Mouse (Mus musculus): ENCODE measurements around the gene Psme1. TPM values are rescaled to one million over a fixed set of nuclear protein-coding genes. Genes with fewer than 3 reads are reported as not detected.
A peak's percentile ranks its signal among the peaks of the same experiment; 100 is the strongest.

The Psme1 gene
- total and polyA plus RNA-seq, 3 experiments, result 85.9 to 205 TPM; not detected in 1

DNA sequence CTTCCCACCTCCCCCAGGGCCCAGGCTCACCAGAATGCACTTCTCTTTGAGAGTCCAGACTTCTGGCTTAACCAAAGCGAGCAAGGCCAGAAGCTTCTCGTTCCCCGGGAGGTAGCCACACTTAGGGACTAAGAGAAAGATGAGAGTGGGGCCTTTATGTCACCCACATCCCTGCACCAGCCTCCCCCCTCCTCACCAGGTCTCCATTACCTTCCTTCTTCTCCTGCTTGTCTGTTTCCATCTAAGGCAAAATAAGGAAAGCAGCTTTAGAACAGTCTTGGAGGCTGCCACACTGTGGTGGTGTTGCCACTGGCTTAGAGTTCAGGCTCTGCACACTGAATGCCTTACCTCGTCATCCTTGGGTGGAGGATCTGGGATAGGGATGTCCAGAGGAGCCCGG is 11.3 kb downstream of the Psme1 start:
- no peak overlapping the region for H3K27ac ChIP-seq (ENCODE audit: control insufficient read depth, low read depth, low read length)
- H3K36me3 ChIP-seq (ENCODE audit: control insufficient read depth in 1 of 2, insufficient read depth in 2 of 2, low read length in 2 of 2), result peaks cover 0 to 30% of the 10 kb centered on the region in 2 experiments; a peak in 2 of 4 replicates
- H3K79me2 ChIP-seq (ENCODE audit: control insufficient read depth, insufficient read depth, low read length, poor library complexity), result peaks cover 30% of the 10 kb centered on the region
- no peak for DNase-seq (ENCODE audit: low read depth, low spot score)
- H3K4me3 ChIP-seq (ENCODE audit: control insufficient read depth in 1 of 2, insufficient read depth in 1 of 2, low read depth in 2 of 2, low read length in 2 of 2), result no peak overlapping the region
- H3K4me1 ChIP-seq (ENCODE audit: control insufficient read depth in 1 of 2, insufficient read depth in 2 of 2, low read length in 2 of 2), result peaks cover 3 to 44% of the 10 kb centered on the region in 2 experiments
- H3K27me3 ChIP-seq (ENCODE audit: control insufficient read depth in 1 of 2, insufficient read depth in 2 of 2, low read length in 2 of 2), result no peaks in the 10 kb centered on the region
- H3K9ac ChIP-seq (ENCODE audit: control insufficient read depth, low read depth, low read length, poor library complexity, severe bottlenecking), result no peak overlapping the region
- TF ChIP-seq TAL1 (IDR thresholded peaks at IDR 0.05; ENCODE audit: low read length) (no peak), CHD2 (IDR thresholded peaks at IDR 0.05; ENCODE audit: low read length) (no peak), USF1 (IDR thresholded peaks at IDR 0.05; ENCODE audit: low read depth, low read length) (no peak), UBTF (IDR thresholded peaks at IDR 0.05; ENCODE audit: borderline replicate concordance, insufficient read depth, low read depth, low read length) (no peak), ZKSCAN1 (IDR thresholded peaks at IDR 0.05; ENCODE audit: low read depth, low read length) (no peak), MYB (IDR thresholded peaks at IDR 0.05; ENCODE audit: low read depth, low read length) (no peak), EP300 (IDR thresholded peaks at IDR 0.05; ENCODE audit: low read depth in 1 of 2, low read length in 2 of 2) (no peak), NELFE (IDR thresholded peaks at IDR 0.05; ENCODE audit: low read depth, low read length) (no peak), MAFK (IDR thresholded peaks at IDR 0.05; ENCODE audit: borderline replicate concordance, low read depth, low read length) (no peak), ZC3H11A (IDR thresholded peaks at IDR 0.05; ENCODE audit: low read depth, low read length) (no peak), RAD21 (IDR thresholded peaks at IDR 0.05; ENCODE audit: low read depth, low read length) (no peak), GABPA (IDR thresholded peaks at IDR 0.05; ENCODE audit: low read depth, low read length) (no peak), SIN3A (IDR thresholded peaks at IDR 0.05; ENCODE audit: low read length) (no peak), ZMIZ1 (IDR thresholded peaks at IDR 0.05; ENCODE audit: low read depth, low read length) (no peak), MEF2A (IDR thresholded peaks at IDR 0.05; ENCODE audit: extremely low read depth, insufficient replicate concordance, low read depth, low read length, poor library complexity, severe bottlenecking) (no peak), POLR2AphosphoS5 (IDR thresholded peaks at IDR 0.05; ENCODE audit: borderline replicate concordance, low read depth, low read length) (no peak)
- no peaks in the 10 kb centered on the region for H3K9me3 ChIP-seq (replicated peaks; ENCODE audit: insufficient read depth, low read length)

DNA sequence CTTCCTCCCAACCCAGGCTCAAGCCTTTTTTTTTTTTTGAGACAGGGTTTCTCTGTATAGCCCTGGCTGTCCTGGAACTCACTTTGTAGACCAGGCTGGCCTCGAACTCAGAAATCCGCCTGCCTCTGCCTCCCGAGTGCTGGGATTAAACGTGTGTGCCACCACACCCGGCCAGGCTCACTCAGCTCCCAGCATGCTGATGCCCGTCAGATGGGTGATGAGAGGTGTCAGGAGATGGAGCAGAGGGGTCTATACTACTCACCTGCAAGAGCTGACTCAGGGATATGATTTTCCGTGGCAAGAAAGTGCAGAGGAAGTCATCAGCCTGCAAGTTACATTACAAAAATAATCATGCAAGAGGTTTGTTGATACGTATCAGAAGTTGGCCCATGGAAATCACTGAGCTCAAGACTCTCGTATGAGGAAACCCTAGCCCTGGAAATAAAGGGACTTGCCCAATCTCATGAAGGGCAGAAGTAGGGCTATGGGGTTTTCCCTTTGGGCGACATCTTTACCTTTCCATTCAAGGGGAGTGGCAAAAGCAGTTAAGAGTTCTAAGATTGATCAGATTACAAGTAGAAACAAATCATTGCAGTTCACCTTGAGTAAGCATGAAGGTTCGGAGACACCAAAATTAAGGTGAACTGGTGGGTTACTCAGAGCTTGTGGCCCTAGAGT is 12.0 kb downstream of the Psme1 start:
- Histone ChIP-seq H3K36me3 (ENCODE audit: control insufficient read depth in 1 of 2, insufficient read depth in 2 of 2, low read length in 2 of 2) (peaks cover 3 to 30% of the 10 kb centered on the region in 2 experiments; a peak in 3 of 4 replicates), H3K4me1 (ENCODE audit: control insufficient read depth in 1 of 2, insufficient read depth in 2 of 2, low read length in 2 of 2) (peaks cover 3 to 44% of the 10 kb centered on the region in 2 experiments), H3K9ac (ENCODE audit: control insufficient read depth, low read depth, low read length, poor library complexity, severe bottlenecking) (peak overlapping the region; percentile 65), H3K4me3 (ENCODE audit: control insufficient read depth in 1 of 2, insufficient read depth in 1 of 2, low read depth in 2 of 2, low read length in 2 of 2) (peak overlapping the region; percentile 80 to 94), H3K27me3 (ENCODE audit: control insufficient read depth in 1 of 2, insufficient read depth in 2 of 2, low read length in 2 of 2) (no peaks in the 10 kb centered on the region), H3K79me2 (ENCODE audit: control insufficient read depth, insufficient read depth, low read length, poor library complexity) (peaks cover 24% of the 10 kb centered on the region), H3K27ac (ENCODE audit: control insufficient read depth, low read depth, low read length) (peak overlapping the region; percentile 35; the same call in 1 of the 2 replicates), H3K9me3 (replicated peaks; ENCODE audit: insufficient read depth, low read length) (no peaks in the 10 kb centered on the region)
- DNase-seq (ENCODE audit: low read depth, low spot score), result peak; percentile 35
- TF ChIP-seq BHLHE40 (IDR thresholded peaks at IDR 0.05; ENCODE audit: borderline replicate concordance, low read depth, low read length) (no peak), RCOR1 (IDR thresholded peaks at IDR 0.05; ENCODE audit: low read depth, low read length) (0 out of 2 replicates have a peak, but pooled peaks have one; percentile 8)
